Mouse (Mus musculus) hindbrain, embryonic 14.5 days (tissue): ENCODE data around the gene Chek2. TPM values are rescaled to one million over a fixed set of nuclear protein-coding genes. Genes with fewer than 3 reads are reported as not detected.

ENCODE experiments used
- ATAC-seq: fragments of 200-750 bp; cut with Nextera tagmentation; 2 replicates; pipeline ENCODE4 v1.8.0; 2017; ENCODE audit warnings: moderate number of reproducible peaks, mild to moderate bottlenecking, moderate TSS enrichment, moderate library complexity; ENCODE audit not compliant: low FRiP score
- DNase-seq: peaks from one replicate; pipeline ENCODE4 v3.0.0-alpha.2; 2015; ENCODE audit warnings: low spot score
- H3K27ac ChIP-seq: fragments of 300-500 bp; sonication (generic); 2 replicates; pipeline ENCODE4 v1.5.1; 2014; ENCODE audit warnings: mild to moderate bottlenecking, moderate library complexity
- H3K27me3 ChIP-seq: fragments of 300-500 bp; sonication (generic); 2 replicates; pipeline ENCODE4 v1.6.1; 2014; ENCODE audit warnings: mild to moderate bottlenecking, low read length, mixed read lengths; ENCODE audit not compliant: control insufficient read depth, insufficient read depth
- H3K36me3 ChIP-seq: fragments of 300-500 bp; sonication (generic); replicated peaks from 2 replicates; pipeline ENCODE4 v1.6.1; 2014; ENCODE audit not compliant: control insufficient read depth, insufficient read depth
- H3K4me1 ChIP-seq: fragments of 300-500 bp; sonication (generic); replicated peaks from 2 replicates; pipeline ENCODE4 v1.6.1; 2014; ENCODE audit warnings: antibody characterized with exemption, low read length, mixed read lengths; ENCODE audit not compliant: control insufficient read depth, insufficient read depth
- H3K4me2 ChIP-seq: fragments of 300-500 bp; sonication (generic); replicated peaks from 2 replicates; pipeline ENCODE4 v1.6.1; 2014; ENCODE audit warnings: mild to moderate bottlenecking, moderate library complexity
- H3K4me3 ChIP-seq: fragments of 300-500 bp; sonication (generic); replicated peaks from 2 replicates; pipeline ENCODE4 v1.5.1; 2014; ENCODE audit warnings: mild to moderate bottlenecking, low read length
- H3K9ac ChIP-seq: fragments of 300-500 bp; sonication (generic); 2 replicates; pipeline ENCODE4 v1.6.1; 2014
- H3K9me3 ChIP-seq: fragments of 300-500 bp; sonication (generic); 2 replicates; pipeline ENCODE4 v1.6.1; 2016; ENCODE audit warnings: low read length; ENCODE audit not compliant: control insufficient read depth
- WGBS: fragments of 180-500 bp; shearing (Covaris S2); extraction: QIAGEN DNeasy Blood & Tissue Kit; methylation state at CpG from one replicate; pipeline ENCODE4 v1.1.7; 2014; 5-methylcytosine and 5-hydroxymethylcytosine counted together
- polyA plus RNA-seq: library from polyadenylated mRNA; unstranded; fragments of >200 nt; fragmentation: Nextera tagmentation; extraction: Ambion mirVana; gene quantifications from 2 replicates; pipeline ENCODE4 v1.2.1, GENCODE M21; 2014

Gene Chek2
- polyA plus RNA-seq, result 5.4 and 5.9 TPM in 2 replicates

- Histone ChIP-seq H3K27ac (peak within 1 kb of the TSS; percentile 65), H3K4me2 (peak within 1 kb of the TSS; percentile 76), H3K4me1 (peaks cover 6% of the 10 kb centered on the region; the same call in 1 of the 2 replicates), H3K27me3 (no peaks in the 10 kb centered on the region), H3K4me3 (peak within 1 kb of the TSS; percentile 68), H3K9me3 (no peaks in the 10 kb centered on the region), H3K9ac (peak within 1 kb of the TSS; percentile 69), H3K36me3 (no peaks in the 10 kb centered on the region)
- whole genome bisulfite sequencing, result under 1% methylated on average over 41 of the region's 41 CpGs
- DNase-seq, result peak; percentile 96
- ATAC-seq, result peak; percentile 99
Observed at GRCm38 (mm10) chr5:110839678-110840365, at the start of gene Chek2, which contains the start of gene Hscb. Gene Chek2 (plus strand): TSS chr5:110839979. Gene Hscb (minus strand): TSS chr5:110839777.

- Histone ChIP-seq H3K9me3 (no peaks in the 10 kb centered on the region), H3K27ac (no peak overlapping the region), H3K4me2 (no peak overlapping the region), H3K27me3 (no peaks in the 10 kb centered on the region), H3K9ac (no peak overlapping the region), H3K4me3 (no peak overlapping the region), H3K4me1 (no peaks in the 10 kb centered on the region), H3K36me3 (peaks cover 99% of the 10 kb centered on the region)
- DNase-seq, result no peak
- 89% methylated on average over 7 of the region's 7 CpGs for WGBS
- ATAC-seq, result no peak
Observed at GRCm38 (mm10) chr5:110794363-110794762, 45.4 kb upstream of the Chek2 start.

- H3K27me3 ChIP-seq, result no peaks in the 10 kb centered on the region
- no peaks in the 10 kb centered on the region for H3K4me1 ChIP-seq
- no peak overlapping the region for H3K4me3 ChIP-seq
- DNase-seq (no peak), ATAC-seq (no peak)
- H3K27ac ChIP-seq, result no peak overlapping the region
- 70% methylated on average over 4 of the region's 4 CpGs for WGBS
- H3K36me3 ChIP-seq, result peaks cover 87% of the 10 kb centered on the region
- H3K9me3 ChIP-seq, result no peaks in the 10 kb centered on the region
- H3K4me2 ChIP-seq, result no peak overlapping the region
- no peak overlapping the region for H3K9ac ChIP-seq
Observed at GRCm38 (mm10) chr5:110797696-110798095, 42.1 kb upstream of the Chek2 start.

- 98% methylated on average over 3 of the region's 3 CpGs for WGBS
- Histone ChIP-seq H3K27ac (no peak overlapping the region), H3K4me2 (no peak overlapping the region), H3K27me3 (no peaks in the 10 kb centered on the region), H3K4me1 (peaks cover 3% of the 10 kb centered on the region), H3K4me3 (no peak overlapping the region), H3K36me3 (peaks cover 74% of the 10 kb centered on the region), H3K9ac (no peak overlapping the region), H3K9me3 (no peaks in the 10 kb centered on the region)
- ATAC-seq, result no peak
- DNase-seq, result no peak
Observed at GRCm38 (mm10) chr5:110801036-110801624, 38.6 kb upstream of the Chek2 start.

GRCm38 (mm10) chr5:110802186-110802585, 37.6 kb upstream of the Chek2 start:
- no peak overlapping the region for H3K4me3 ChIP-seq
- ATAC-seq, result no peak
- 89% methylated on average over 4 of the region's 4 CpGs for WGBS
- H3K36me3 ChIP-seq, result peaks cover 67% of the 10 kb centered on the region
- no peak overlapping the region for H3K4me2 ChIP-seq
- H3K27me3 ChIP-seq, result no peaks in the 10 kb centered on the region
- no peak for DNase-seq
- H3K27ac ChIP-seq, result no peak overlapping the region
- no peak overlapping the region for H3K9ac ChIP-seq
- H3K4me1 ChIP-seq, result peaks cover 14% of the 10 kb centered on the region
- no peaks in the 10 kb centered on the region for H3K9me3 ChIP-seq

- ATAC-seq (no peak), DNase-seq (no peak)
- no peaks in the 10 kb centered on the region for H3K9me3 ChIP-seq
- H3K4me2 ChIP-seq, result no peak overlapping the region
- no peak overlapping the region for H3K27ac ChIP-seq
- no peak overlapping the region for H3K4me3 ChIP-seq
- H3K27me3 ChIP-seq, result no peaks in the 10 kb centered on the region
- H3K4me1 ChIP-seq, result peaks cover 20% of the 10 kb centered on the region
- H3K36me3 ChIP-seq, result peaks cover 61% of the 10 kb centered on the region
- no peak overlapping the region for H3K9ac ChIP-seq
Observed at GRCm38 (mm10) chr5:110802809-110803208, 37.0 kb upstream of the Chek2 start.

GRCm38 (mm10) chr5:110804012-110804743, 35.6 kb upstream of the Chek2 start:
- no peak overlapping the region for H3K4me2 ChIP-seq
- H3K36me3 ChIP-seq, result peaks cover 48% of the 10 kb centered on the region
- no peak overlapping the region for H3K4me3 ChIP-seq
- 78% methylated on average over 7 of the region's 7 CpGs for WGBS
- ATAC-seq, result no peak
- DNase-seq, result no peak
- no peak overlapping the region for H3K27ac ChIP-seq
- H3K9me3 ChIP-seq, result no peaks in the 10 kb centered on the region
- no peaks in the 10 kb centered on the region for H3K27me3 ChIP-seq
- no peak overlapping the region for H3K9ac ChIP-seq
- peaks cover 30% of the 10 kb centered on the region for H3K4me1 ChIP-seq

GRCm38 (mm10) chr5:110806154-110806553, 33.6 kb upstream of the Chek2 start:
- H3K27ac ChIP-seq, result no peak overlapping the region
- H3K4me2 ChIP-seq, result 0 out of 2 replicates have a peak overlapping the region, but pooled peaks have one; percentile 6
- no peak overlapping the region for H3K4me3 ChIP-seq
- H3K36me3 ChIP-seq, result peaks cover 31% of the 10 kb centered on the region; the same call in 1 of the 2 replicates
- DNase-seq, result no peak
- H3K27me3 ChIP-seq, result no peaks in the 10 kb centered on the region
- 92% methylated on average over 4 of the region's 4 CpGs for WGBS
- peaks cover 30% of the 10 kb centered on the region for H3K4me1 ChIP-seq
- H3K9me3 ChIP-seq, result no peaks in the 10 kb centered on the region
- 0 out of 2 replicates have a peak overlapping the region, but pooled peaks have one; percentile 34 for H3K9ac ChIP-seq
- ATAC-seq, result no peak

- no peak for DNase-seq
- Histone ChIP-seq H3K27me3 (no peaks in the 10 kb centered on the region), H3K27ac (no peak overlapping the region), H3K4me2 (0 out of 2 replicates have a peak overlapping the region, but pooled peaks have one; percentile 6), H3K9ac (peak overlapping the region; percentile 34; the same call in 1 of the 2 replicates), H3K4me1 (peaks cover 30% of the 10 kb centered on the region), H3K4me3 (no peak overlapping the region), H3K36me3 (peaks cover 31% of the 10 kb centered on the region; the same call in 1 of the 2 replicates), H3K9me3 (no peaks in the 10 kb centered on the region)
- WGBS, result 96% methylated on average over 1 of the region's 1 CpGs
- ATAC-seq, result no peak
Observed at GRCm38 (mm10) chr5:110806676-110807075, 33.1 kb upstream of the Chek2 start.
